In genomic region chr4:95684522-95685080, GRCm38 (mm10) we compare ENCODE assay signal across 8 mouse cellular contexts.
DNase-seq lines count a peak whose midpoint lies in the region; ATAC-seq and TF ChIP-seq lines count a peak whose summit lies in the region.
"Had no signal": no experiment of that assay in that cellular context is flagged by ENCODE, and none has a peak within 500 bp of the region (broad histone marks: within the 10 kb centered on the region; RNA-seq: fewer than 3 reads in every experiment).

No protein-coding gene starts in this region.

- ATAC-seq in hindbrain, postnatal 0 days: peak; percentile 76
- peak; percentile 94 for ATAC-seq in midbrain, embryonic 12.5 days (ENCODE audit: low FRiP score, low read depth)

- no peaks in the 10 kb centered on the region for H3K9me3 ChIP-seq in ES-E14 (ENCODE audit: control insufficient read depth, insufficient read depth, low read depth, low read length)
- H3K9me3 ChIP-seq in hindbrain, postnatal 0 days (ENCODE audit: low read length): no peaks in the 10 kb centered on the region
- no peaks in the 10 kb centered on the region for H3K9me3 ChIP-seq in midbrain, embryonic 12.5 days
- H3K9me3 ChIP-seq: limb, embryonic 15.5 days had no signal

- no peaks in the 10 kb centered on the region for H3K27me3 ChIP-seq in hindbrain, postnatal 0 days (ENCODE audit: insufficient read depth, low read length)
- H3K27me3 ChIP-seq in midbrain, embryonic 12.5 days: no peaks in the 10 kb centered on the region
- H3K27me3 ChIP-seq: limb, embryonic 15.5 days had no signal

- no peak overlapping the region for H3K9ac ChIP-seq in ES-E14 (ENCODE audit: insufficient read depth, low read depth, low read length, poor library complexity, severe bottlenecking)
- no peak overlapping the region for H3K9ac ChIP-seq in hindbrain, postnatal 0 days (replicated peaks; ENCODE audit: low read length)
- no peak overlapping the region for H3K9ac ChIP-seq in midbrain, embryonic 12.5 days (replicated peaks)
- H3K9ac ChIP-seq: limb, embryonic 15.5 days had no signal

- H3K4me2 ChIP-seq in hindbrain, postnatal 0 days (ENCODE audit: low read depth, low read length): no peak overlapping the region
- H3K4me2 ChIP-seq in midbrain, embryonic 12.5 days (replicated peaks): 0 out of 2 replicates have a peak overlapping the region, but pooled peaks have one; percentile 5
- H3K4me2 ChIP-seq: limb, embryonic 15.5 days had no signal

- H3K36me3 ChIP-seq in ES-E14 (ENCODE audit: control insufficient read depth, insufficient read depth, low read length, poor library complexity, severe bottlenecking): no peaks in the 10 kb centered on the region
- H3K36me3 ChIP-seq in hindbrain, postnatal 0 days (ENCODE audit: insufficient read depth, low read length): no peaks in the 10 kb centered on the region
- H3K36me3 ChIP-seq in midbrain, embryonic 12.5 days: no peaks in the 10 kb centered on the region
- H3K36me3 ChIP-seq: limb, embryonic 15.5 days had no signal

- no peak for TF ChIP-seq CTCF in hindbrain, postnatal 0 days (IDR thresholded peaks at IDR 0.05; ENCODE audit: low read depth)

- in situ Hi-C loops in ES-E14 (cut with MboI; ENCODE audit: low sequenced_read_pairs in 2 of 2, unreplicated experiment in 2 of 2): no loop called here

- 18% methylated on average over 4 of the region's 4 CpGs for WGBS in hindbrain, postnatal 0 days
- WGBS in midbrain, embryonic 12.5 days: 3% methylated on average over 4 of the region's 4 CpGs

- no peak overlapping the region for H3K4me3 ChIP-seq in ES-E14 (ENCODE audit: insufficient read depth in 1 of 2, low read depth in 1 of 2, low read length in 2 of 2, poor library complexity in 1 of 2, severe bottlenecking in 1 of 2)
- no peak overlapping the region for H3K4me3 ChIP-seq in hindbrain, postnatal 0 days (ENCODE audit: low read length)
- H3K4me3 ChIP-seq in midbrain, embryonic 12.5 days: no peak overlapping the region
- H3K4me3 ChIP-seq: limb, embryonic 15.5 days had no signal

- DNase-seq in ES-E14 (ENCODE audit: low read depth, low spot score): peak; percentile 74
- DNase-seq in embryo, embryonic 10 days (ENCODE audit: low spot score): peak; percentile 82
- peak; percentile 43 for DNase-seq in hindbrain, postnatal 0 days (ENCODE audit: low spot score)
- no peak for DNase-seq in cerebellum, adult 9-11 months
- no peak for DNase-seq in right cerebral cortex, adult 18-20 months
- DNase-seq in B cell, adult 2 months: no peak

- peaks cover 14 to 16% of the 10 kb centered on the region in 2 experiments for H3K4me1 ChIP-seq in ES-E14 (ENCODE audit: control insufficient read depth in 2 of 2, insufficient read depth in 2 of 2, low read length in 2 of 2, poor library complexity in 1 of 2)
- H3K4me1 ChIP-seq in hindbrain, postnatal 0 days (ENCODE audit: insufficient read depth, low read length): no peaks in the 10 kb centered on the region; the same call in 1 of the 2 replicates
- H3K4me1 ChIP-seq in midbrain, embryonic 12.5 days: peaks cover 24% of the 10 kb centered on the region
- H3K4me1 ChIP-seq: limb, embryonic 15.5 days had no signal

- peak overlapping the region; percentile 91 for H3K27ac ChIP-seq in ES-E14 (ENCODE audit: insufficient read depth, low read depth, low read length, poor library complexity, severe bottlenecking)
- no peak overlapping the region for H3K27ac ChIP-seq in hindbrain, postnatal 0 days
- H3K27ac ChIP-seq in midbrain, embryonic 12.5 days (replicated peaks): peak overlapping the region; percentile 82
- H3K27ac ChIP-seq: limb, embryonic 15.5 days had no signal

TF ChIP-seq in ES-E14, 5 proteins besides CTCF, POLR2A, EP300 and RAD21:
- TF ChIP-seq CHD2 (IDR thresholded peaks at IDR 0.05; ENCODE audit: low read depth, low read length) (no peak; the same call in 1 of the 2 replicates), MAFK (IDR thresholded peaks at IDR 0.05; ENCODE audit: insufficient read depth, low read depth, low read length) (0 out of 2 replicates have a peak, but pooled peaks have one; percentile 27)

Comparison
In these comparisons a context has a peak if more than half of its experiments do, and no peak if none do; other contexts are left out.
1. DNase-seq: peak in ES-E14 (single experiment), embryo, embryonic 10 days (single experiment) and hindbrain, postnatal 0 days (single experiment); none in cerebellum, adult 9-11 months (single experiment), right cerebral cortex, adult 18-20 months (single experiment) and B cell, adult 2 months (0 of 2).